Mouse (Mus musculus) adrenal gland (tissue): ENCODE data around the gene Tnrc6c.

Experiments
- intact Hi-C: fragments of 180-260 bp; cut with DNase I; formaldehyde crosslinking; loops from one replicate; pipeline ENCODE4 v1.15.1; 2025

The Tnrc6c gene

GRCm38 (mm10) chr11:117728841-117729240, 74.8 kb downstream of the Tnrc6c start:
- intact Hi-C loops: no loop called here

- intact Hi-C loops: no loop called here
These were observed 75.3 kb downstream of the Tnrc6c start for GRCm38 (mm10) chr11:117729341-117729740.

DNA sequence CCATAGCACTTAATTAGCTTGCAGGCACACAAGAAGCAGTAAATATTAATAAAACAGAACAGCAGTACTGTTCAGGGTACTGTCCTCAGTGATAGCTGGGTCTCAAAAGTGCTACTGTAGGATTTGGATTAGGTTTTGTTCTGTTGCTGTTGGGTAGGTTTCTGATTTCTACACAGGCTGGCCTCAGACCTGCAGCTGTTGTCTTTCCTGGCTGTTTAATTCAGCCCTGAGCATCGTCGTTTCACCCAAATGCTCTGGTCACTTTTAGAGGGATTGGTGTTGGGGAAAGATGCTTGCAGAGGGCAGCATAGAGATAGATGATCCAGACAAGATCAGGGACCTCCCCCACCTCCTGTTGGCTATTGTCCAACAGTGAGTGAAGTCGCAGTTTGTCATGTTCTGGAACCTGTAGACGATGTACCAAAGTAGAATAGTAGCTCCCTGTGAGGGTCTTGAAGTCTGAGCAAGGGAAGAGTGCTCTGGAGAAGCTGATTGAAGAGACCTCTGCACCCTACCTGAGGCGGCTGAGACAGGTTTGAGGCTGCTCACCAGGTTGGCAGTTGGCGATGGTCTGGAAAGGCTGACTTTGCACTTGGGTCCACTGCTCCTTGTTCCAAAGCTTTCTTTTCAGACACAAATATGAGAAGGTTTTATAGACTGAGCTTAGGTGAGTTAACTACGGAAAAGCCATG, 75.9 kb downstream of the Tnrc6c start:
- intact Hi-C loops: no loop called here

DNA sequence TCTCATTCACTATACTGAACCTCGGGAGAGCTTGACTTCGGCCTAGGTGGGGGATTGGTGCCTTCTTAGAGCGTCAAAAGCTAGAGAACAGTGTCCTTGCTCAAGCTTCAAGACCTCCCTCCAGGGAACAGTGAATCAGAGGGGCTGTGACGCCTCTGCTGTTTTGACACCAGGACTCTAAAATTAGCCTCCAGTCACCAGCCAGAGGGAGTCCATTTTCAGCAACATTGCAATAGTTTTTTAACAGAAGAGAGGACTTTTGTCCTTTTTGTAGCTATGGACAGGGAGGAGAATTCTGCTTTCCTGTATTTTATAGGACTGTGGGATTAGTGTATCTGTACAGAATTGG, 76.4 kb downstream of the Tnrc6c start:
- intact Hi-C loops: no loop called here

- intact Hi-C loops: no loop called here
These were observed 77.4 kb downstream of the Tnrc6c start for GRCm38 (mm10) chr11:117731470-117731869.

DNA sequence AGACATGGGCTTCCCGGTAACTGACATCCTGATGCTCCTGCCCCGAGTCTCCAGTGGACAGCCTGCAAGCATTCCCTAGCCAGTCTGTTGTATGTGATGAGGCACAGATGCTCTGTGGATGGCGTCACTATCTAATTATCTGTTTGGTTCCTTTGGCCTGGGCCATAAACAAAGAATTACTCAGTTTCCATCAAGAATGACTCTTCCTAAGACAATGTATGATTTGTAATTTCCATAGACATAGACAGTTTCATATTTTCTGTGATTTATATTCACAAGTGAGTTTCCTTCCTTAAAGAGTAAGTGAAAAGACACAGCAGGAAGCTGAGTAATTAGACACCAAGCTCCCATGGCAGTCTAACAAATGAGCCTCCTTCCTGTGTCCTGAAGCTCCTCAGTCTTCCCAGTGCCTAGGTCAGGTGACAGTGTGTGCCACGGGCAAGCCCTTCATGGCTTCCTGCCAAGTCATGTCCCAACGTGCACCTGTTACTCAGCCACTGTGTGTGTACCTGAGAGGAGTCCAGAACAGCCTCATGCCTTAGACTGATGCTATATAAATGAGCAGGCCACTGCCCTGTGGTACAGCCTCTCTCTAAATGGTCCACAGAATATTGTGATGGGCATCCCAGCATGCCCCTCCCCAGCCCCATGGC, 82.1 kb downstream of the Tnrc6c start:
- intact Hi-C loops: no loop called here

DNA sequence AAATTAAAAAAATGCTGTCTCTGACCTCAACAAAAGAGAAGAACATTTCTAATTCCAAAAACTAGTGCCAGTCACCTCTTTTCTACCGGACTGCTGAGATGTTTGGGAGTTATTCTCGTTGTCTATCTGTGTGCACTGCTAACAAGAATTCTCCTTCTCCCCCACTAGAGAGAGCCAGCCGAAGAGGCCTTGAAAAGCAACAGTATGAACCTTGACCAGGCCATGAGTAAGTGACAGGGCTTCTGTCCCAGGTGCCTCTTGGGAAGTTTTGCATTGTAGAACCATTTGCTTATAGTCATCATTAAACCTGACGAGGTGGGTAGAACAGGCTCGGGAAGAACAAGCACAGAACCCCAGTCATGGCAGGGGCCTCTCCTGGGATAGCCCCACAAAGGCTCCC, 84.0 kb downstream of the Tnrc6c start:
- intact Hi-C loops: no loop called here

GRCm38 (mm10) chr11:117741128-117741527, 87.0 kb downstream of the Tnrc6c start:
- intact Hi-C loops: loop anchor here (5.0 kb wide), 1 partner anchor 41 kb away; the partner anchor contains the start of genes Tmc6 and Tmc8

DNA sequence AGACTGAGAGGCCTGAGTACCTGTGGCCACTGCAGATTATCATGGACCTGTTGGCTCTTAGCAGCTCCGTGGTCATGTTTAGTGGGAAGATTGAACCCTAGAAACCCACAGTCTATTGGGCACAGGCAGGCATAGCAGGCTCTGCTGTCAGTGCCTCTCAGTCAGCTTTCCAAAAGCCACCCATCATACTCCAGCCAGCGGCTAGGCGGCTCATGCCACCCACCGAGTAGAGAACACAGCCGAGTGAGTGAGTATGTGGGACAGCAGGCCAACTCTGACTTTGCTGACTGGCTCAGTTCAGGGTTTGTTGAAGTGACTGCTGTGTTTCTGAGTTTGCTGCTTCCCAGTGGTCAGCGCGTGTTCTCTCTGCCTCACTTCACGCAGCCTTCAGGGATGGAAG, 88.2 kb downstream of the Tnrc6c start:
- intact Hi-C loops: loop anchor here (5.0 kb wide), 1 partner anchor 40 kb away; the partner anchor contains the start of genes Tmc6 and Tmc8

- intact Hi-C loops: loop anchor here (5.0 kb wide), 1 partner anchor 40 kb away; the partner anchor contains the start of genes Tmc6 and Tmc8
These were observed 88.6 kb downstream of the Tnrc6c start for GRCm38 (mm10) chr11:117742715-117743114.

DNA sequence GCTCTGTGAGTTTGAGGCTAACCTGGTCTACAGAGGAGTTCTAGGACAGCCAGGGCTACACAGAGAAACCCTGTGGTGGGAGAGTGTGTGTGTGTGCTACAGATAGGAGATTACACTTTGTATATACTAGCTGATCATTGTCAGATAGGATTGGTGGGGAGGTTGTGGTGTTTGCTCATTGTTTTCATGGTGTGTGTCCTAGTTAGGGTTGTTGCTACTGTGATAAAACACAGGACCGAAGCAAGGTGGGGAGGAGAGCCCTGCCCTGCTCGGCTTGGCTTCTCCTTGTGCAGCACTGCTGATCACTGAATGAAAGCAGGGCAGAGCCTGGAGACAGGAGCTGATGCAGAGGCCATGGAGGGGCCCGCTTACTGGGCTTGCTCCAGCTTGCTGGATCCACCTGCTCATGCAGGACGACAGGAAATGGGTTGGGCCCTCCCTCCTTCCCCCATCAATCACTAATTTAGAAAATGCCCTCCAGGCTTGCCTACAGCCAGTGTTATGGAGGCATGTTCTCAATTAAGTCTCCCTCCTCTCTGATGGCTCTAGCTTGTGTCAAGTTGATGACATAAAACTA, 89.5 kb downstream of the Tnrc6c start:
- intact Hi-C loops: loop anchor here (5.0 kb wide), 1 partner anchor 39 kb away; the partner anchor contains the start of genes Tmc6 and Tmc8

GRCm38 (mm10) chr11:117748628-117749027, 94.5 kb downstream of the Tnrc6c start:
- intact Hi-C loops: no loop called here

DNA sequence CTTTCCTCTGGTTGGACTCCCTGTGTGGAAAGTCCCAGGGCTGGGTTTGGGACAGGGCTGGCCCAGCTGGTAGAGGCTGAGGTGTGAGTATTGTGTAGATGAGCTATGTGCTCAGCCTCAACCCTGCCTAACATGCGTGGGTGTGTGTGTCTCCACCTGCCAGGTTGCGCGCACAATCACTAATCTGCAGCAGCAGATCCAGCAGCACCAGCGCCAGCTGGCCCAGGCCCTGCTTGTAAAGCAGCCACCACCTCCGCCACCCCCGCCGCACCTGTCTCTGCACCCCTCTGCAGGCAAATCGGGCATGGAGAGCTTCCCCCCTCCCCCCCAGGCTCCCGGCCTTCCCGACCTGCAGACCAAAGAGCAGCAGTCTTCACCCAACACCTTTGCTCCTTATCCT, 95.3 kb downstream of the Tnrc6c start:
- intact Hi-C loops: no loop called here

GRCm38 (mm10) chr11:117751544-117751943, 97.5 kb downstream of the Tnrc6c start:
- intact Hi-C loops: no loop called here

GRCm38 (mm10) chr11:117755891-117756290, 101.8 kb downstream of the Tnrc6c start:
- intact Hi-C loops: no loop called here

- intact Hi-C loops: no loop called here
These were observed 105.2 kb downstream of the Tnrc6c start for GRCm38 (mm10) chr11:117759267-117759666.

- intact Hi-C loops: no loop called here
These were observed 106.5 kb downstream of the Tnrc6c start for GRCm38 (mm10) chr11:117760374-117761119.

GRCm38 (mm10) chr11:117761801-117762200, 107.7 kb downstream of the Tnrc6c start:
- intact Hi-C loops: no loop called here

GRCm38 (mm10) chr11:117762246-117762645, 108.2 kb downstream of the Tnrc6c start:
- intact Hi-C loops: no loop called here

DNA sequence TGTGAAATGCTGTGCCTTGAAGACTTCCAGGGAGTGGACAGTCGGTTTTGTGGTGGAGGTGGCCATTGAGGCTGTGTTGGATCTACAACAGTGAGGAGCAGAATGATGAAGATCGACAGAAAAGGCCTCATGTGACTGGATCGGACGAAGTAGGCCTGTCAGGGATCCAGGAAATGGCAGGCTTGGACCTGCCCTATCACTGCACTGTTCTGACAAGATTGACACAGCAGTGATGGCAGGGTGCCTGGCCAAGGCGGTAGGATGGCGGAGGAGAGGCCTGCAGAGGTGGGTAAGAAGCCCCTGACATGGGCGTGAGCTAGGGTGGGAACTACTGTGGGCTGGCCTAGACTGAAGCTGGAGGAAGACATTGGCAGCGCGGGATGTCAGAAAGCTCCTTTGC, 110.2 kb downstream of the Tnrc6c start:
- intact Hi-C loops: no loop called here

DNA sequence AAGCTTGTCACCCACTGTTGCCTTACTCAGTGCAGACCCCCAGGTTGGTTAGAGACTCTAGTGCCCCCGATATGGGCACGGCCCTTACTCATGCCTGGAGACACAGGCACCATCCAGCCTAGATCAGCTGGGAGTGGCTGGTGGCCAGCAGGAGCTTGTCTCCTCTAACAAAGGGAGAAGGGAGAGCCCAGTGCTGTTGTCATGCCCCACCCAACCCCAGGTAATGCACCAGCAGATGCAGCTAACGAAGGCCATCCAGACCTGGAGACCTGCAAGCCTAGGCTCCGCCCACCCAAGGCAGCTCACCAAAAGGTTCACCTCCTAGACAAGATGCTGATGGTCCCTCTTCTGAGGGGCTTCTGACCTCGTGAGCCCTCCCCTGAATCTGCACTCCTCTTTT, 111.3 kb downstream of the Tnrc6c start:
- intact Hi-C loops: no loop called here

GRCm38 (mm10) chr11:117766275-117766674, 112.2 kb downstream of the Tnrc6c start:
- intact Hi-C loops: no loop called here
